Mouse (Mus musculus): Measurements from ENCODE around the gene Pdgfd.
"Not testable (repeated sequence)": the region's sequence is repeated elsewhere in the genome, so short reads cannot be mapped to it uniquely, and the experiment has no call there.

Pdgfd gene

DNA sequence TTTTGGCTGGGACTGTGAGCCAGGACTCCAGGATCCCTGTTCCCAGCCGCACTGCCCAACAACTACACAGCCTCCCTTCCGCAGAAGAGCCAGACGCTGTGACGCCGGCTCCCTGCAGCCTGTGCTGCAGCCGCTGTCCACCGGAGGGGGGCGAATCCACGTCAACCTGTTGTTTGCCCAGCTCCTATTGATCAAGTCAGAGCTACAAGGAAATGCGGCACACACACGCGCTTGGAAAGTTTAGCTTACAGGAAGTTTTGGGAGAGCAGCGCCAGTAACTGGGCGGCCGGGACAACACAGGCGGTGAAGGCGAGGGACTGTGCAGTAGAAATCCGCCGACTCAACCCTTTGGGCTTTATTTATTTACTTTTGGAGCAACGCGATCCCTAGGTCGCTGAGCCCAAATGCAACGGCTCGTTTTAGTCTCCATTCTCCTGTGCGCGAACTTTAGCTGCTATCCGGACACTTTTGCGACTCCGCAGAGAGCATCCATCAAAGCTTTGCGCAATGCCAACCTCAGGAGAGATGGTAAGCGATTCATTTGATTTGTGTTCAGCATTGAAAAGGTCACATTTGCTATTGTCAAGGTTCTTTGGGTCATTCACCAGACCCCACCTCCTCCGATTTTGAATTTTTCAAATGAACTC lies at the start of gene Pdgfd:
Pdgfd (plus strand) TSS at position 194 of the 647 bp plus-strand sequence.
- peak; percentile 71 to 74 for DNase-seq

DNA sequence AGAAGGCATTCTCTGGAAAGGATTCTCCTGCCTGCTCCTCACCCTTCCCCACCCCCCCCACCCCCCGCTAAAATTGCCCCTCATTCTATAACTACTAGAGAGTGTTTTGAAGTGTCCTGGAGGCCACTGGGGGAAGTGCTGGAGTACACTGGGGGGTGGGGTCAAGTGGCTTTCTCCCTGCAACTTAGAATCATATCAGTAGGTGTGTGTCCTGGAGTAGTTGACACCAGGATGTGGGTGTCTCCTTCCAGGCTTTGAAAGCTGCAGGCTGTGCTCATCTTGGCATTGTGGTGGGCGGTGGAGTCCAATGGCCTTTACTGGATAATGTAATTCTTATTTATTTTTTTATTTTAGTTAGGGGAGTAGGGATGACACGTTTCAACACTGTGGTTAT lies 651 bp downstream of the Pdgfd start:
- DNase-seq, result peak in 1 of 2 experiments; percentile 3

DNA sequence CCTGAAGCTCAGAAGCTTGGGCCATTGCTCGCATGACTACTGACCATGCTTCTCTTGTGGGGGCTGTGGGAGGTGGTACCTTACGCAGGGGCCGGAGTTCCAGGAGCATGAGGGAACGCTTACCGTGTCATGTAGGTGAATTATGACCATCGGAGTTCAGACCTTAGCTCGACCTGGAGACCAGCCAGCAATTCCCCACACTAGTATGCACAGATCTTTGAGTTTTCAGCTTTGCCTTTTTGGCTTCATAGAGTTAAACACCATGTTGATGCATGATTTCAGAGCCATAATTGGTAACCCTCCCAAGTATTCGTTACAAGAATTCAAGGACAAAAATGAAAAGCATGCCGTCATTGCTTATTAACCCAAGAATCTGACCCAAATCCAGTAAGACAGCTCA lies 2.6 kb downstream of the Pdgfd start:
- no peak for DNase-seq

DNA sequence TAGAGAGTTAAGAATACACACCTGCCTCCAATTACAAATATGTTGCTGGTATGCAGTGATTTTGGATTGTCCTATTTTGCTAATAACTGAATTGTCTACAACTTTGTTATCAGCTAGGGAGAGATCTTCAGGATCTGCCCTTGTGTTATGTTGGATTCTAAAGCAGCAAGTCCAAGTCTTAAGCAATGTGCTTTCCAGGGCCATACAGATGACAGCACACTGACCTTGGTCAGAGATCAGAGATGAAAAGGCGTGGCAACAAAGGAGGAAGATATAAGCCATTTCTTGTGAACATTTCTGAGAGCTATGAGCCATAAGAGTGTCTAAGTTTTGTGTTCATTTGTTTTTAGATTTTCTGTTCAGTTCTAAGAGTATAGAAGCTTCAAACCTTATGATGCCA lies 4.9 kb downstream of the Pdgfd start:
- DNase-seq, result no peak

DNA sequence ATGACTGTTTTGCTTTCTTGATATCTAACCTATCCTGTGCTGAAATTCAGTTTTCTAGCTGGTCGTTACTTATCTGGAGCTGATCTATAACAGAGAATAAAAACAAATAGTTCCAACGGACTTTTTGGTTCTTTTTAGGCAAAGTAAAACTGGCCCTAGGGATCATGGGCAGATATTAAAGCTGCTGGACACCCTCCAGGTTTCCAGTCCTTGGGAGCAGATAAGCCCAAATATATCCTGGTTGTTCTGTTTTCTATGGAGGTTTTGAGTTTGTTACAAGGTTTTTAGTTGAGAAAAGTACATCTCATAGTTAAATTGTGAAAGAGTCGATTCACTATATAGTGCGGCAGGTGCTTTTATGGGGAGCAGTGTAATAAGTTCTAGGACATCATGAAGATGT lies 7.3 kb downstream of the Pdgfd start:
- no peak for DNase-seq

DNA sequence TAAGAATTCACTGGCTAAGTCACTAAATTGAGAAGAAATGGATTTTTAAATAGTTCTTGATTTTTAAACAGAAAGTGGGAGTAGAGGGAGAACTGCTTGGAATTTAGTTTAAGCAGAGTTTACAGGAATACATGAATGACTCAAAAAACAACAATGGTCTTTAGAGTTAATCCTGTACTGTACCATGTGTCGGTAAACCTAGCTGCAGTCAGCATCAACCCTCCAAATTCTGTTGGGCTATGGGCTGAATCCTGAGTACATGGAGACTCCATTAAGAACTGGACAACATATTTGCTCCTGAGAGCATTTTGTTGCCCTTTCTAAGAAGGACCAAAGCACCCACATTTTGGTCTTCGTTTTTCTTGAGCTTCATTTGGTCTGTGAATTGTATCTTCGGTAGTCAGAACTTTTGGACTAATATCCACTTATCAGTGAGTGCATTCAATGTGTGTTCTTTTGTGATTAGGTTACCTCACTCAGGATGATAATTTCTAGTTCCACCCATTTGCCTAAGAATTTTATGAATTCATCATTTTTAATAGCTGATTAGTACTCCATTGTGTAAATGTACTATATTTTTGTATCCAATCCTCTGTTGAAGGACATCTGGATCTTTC lies 14.0 kb downstream of the Pdgfd start:
- DNase-seq, result no peak

DNA sequence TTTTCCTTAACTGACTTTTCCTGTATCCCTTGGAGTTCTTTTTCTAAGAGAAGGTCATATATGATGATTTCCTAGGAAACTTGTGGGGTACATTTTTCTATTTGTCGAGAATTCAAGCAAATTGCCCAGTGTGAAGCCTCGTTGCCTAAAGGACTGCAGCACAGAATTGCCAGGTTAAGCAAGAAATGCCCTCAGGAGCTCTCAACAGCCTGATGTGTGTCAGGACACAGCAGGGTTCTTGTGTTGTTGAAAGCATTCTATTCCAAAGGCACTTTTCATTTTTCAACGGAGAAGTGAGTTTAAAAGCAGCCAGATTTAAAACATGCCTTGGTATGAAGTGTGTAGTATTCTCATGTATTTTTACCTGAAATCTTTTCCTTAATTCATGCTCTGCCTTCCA lies 19.6 kb downstream of the Pdgfd start:
- no peak for DNase-seq

DNA sequence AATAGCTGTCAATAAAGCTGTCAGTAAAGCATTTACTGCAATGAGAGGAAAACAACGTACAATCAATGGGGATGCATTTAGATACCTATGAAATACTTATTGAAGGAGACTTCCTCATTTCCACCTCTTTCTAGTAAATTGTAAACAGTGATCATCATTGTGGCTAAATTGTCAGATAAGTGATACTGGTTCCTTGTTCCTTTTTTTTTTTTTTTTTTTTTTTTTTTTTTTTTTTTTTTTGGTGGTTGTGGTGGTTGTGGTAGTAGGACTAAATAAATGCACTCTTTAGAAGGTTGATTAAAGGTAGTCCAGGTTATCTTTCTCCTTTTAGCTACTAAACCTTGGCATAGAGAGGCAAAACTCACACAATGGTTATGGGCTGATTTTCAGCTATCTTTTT lies 25.0 kb downstream of the Pdgfd start:
- no peak for DNase-seq

DNA sequence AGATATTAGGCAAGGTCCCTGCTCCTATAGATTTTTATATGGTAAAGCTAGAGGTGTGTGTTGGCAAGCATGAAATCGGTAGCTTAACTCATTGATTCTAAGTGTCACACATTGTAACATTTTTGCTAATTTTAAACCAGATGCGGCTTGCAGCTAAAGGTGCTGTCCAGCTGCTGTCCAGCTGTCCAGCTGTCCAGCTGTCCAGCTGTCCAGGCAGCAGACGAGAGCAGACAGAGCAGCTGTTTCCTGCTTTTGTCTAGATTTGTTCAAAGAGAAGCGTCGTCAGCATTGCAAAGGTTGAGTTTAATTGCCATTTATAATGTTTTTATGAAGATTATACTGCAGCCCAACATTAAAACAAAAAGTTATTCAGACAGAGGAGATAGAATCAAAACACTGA lies 44.5 kb downstream of the Pdgfd start:
- DNase-seq, result no peak

DNA sequence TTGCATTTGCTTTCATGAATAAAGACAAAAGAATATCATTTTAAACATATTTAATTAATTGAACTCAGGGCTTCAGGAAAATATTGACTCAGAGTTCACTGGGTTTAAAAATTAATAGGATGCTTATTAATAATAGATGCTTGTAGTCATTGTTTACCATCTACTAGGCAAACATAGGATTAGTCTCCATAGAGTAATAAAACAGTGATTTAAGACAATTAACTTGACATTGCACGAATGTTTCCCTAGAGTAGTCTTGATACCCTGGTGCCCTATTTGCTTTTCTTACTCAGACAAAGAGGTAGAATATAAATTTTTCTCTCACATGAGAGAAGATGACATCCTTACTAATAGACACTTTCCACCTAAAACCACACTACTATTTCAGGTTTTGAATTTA lies 49.1 kb downstream of the Pdgfd start:
- DNase-seq, result no peak

DNA sequence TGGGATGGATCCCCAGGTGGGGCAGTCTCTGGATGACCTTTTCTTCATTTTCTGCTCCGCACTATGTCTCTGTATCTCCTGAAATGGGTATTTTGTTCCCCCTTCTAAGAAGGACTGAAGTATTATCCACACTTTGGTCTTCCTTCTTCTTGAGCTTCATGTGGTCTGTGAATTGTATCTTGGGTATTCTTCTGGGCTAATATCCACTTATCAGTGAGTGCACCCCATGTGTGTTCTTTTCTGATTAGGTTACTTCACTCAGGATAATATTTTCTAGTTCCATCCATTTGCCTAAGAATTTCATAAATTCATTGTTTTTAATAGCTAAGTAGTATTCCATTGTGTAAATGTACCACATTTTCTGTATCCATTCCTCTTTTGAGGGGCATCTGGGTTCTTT lies 67.6 kb downstream of the Pdgfd start:
- not testable (repeated sequence) for DNase-seq

DNA sequence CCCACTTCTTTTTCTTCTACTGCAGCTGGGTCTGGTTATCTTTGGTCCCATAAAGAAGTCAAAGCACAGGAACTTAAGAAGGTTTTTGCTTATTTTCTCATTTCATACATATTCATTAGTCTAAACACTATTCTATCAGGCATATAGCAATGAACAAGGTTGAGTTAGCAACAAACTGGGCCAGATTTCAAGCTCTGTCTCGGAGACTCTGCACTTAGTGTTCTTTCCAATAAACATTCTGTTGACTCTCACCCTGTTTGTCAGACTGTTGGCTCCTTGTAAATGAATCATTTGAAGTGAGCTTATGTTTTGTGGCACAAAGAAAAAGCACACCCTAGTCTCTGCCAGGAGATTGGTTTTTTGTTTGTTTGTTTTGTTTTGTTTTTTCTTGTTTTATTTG lies 81.9 kb downstream of the Pdgfd start:
- DNase-seq, result no peak

DNA sequence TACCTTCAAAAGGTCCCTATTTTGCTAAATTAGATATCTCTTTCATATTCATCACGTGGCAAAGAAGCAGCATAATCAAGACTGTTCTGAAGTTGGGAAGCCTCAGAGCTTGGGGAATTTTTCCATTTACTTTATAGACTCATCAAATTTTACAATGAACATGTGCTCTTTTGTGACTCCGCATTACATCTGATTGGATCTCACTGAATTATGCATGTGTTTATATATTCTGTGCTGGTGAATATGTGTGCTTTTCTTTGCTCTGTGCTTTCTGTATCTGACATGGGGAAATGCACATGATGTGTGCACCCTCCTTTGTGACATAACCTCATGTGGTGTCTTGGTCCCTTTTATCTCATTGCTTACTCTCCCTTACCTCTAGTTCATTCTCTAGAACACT lies 83.6 kb downstream of the Pdgfd start:
- DNase-seq, result no peak

DNA sequence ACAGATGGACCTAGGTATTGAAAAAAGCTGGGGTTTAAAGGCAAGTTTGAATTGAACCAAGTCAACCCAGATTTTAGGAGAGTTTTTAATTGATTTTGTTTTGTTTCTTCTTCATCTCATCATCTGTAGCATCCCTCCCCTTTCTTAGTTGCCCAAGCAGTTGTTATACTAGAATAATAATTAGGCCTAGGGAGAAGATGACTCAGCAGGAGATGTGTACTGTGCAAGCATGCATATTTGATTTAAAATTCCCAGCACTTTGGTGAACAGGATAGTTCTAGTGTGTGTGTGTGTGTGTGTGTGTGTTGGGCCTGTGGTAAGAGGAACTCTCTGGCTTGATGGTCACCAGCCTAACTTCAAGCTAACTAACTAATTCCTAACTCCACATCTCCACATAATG lies 88.7 kb downstream of the Pdgfd start:
- no peak for DNase-seq

DNA sequence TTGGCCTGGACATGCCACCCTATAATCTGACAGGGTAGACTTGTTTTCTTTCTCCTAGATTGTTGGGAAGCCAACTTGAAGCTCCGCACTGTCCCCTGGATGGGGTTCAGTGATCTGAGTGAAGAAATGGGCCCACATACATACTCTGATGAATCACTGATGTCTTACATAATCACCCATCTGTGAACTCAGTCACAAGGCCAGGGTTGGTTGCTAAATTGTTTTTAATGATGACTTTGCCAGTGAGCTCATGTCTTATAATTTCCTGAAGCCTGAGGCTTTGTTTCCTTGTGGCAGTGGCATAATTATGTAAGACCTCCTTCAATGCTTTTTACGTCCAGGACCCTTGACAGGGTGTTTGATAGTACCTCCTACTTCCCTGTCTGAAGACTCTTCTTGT lies 96.4 kb downstream of the Pdgfd start:
- no peak for DNase-seq

DNA sequence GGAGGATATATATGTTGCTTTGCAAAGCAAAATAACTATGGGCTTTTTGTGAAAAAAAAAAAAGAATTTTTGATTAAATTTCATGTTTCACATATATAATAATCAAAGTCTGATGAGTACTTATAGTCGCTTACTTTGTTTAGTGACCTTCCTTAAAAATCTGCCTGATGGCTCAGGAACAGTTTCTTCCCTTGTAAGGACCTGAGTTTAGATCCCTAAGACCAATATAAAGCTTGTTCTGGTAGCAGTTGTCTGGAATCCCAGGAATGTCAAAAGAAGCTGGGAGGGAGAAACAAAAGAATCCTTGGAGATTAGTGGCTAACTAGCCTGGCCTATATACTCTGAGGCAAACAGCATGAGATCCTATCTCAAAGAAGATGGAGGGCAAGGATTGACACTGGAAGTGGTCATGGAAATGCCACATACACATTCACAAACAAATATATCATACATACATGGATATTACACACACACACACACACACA lies 101.5 kb downstream of the Pdgfd start, which contains the start of gene Ddi1:
Ddi1 (minus strand) TSS at position 51 of the 485 bp plus-strand sequence.
- no peak for DNase-seq

DNA sequence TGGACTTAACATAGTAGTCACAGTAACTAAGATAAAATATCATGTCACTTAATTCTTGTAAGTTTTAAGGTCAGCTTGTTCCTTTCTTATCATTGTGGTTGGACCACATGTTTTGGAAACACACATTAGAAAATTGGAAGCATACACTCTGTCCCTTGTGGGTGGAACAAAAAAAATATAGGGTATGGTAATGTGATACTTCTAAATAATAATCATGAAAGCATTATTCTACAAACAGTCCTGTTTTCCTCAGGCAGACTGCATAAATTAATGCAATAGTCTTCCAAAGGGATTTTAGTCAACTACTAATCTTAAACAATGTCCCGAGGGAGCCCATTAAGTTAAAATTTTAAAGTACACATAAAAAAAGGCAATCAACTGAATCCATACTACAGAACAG lies 108.0 kb downstream of the Pdgfd start:
- no peak for DNase-seq

DNA sequence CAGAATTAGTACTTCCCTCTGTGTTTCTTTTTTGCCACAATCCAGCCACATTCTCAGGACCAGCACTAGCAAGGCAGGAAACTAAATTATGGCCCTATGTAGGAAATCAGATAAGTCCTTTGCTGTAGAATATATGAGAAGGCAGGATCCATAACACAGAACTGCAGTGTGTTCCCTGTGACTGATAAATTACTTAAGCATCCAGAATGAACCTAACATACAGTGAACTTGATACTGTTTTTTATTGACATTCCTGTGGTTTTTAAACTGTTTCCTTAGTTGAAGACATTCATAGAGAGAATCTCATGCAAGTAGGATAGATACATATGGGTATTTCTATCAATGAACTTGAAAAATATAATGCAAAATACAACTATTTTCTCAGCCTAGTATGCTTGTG lies 109.1 kb downstream of the Pdgfd start:
- no peak for DNase-seq

DNA sequence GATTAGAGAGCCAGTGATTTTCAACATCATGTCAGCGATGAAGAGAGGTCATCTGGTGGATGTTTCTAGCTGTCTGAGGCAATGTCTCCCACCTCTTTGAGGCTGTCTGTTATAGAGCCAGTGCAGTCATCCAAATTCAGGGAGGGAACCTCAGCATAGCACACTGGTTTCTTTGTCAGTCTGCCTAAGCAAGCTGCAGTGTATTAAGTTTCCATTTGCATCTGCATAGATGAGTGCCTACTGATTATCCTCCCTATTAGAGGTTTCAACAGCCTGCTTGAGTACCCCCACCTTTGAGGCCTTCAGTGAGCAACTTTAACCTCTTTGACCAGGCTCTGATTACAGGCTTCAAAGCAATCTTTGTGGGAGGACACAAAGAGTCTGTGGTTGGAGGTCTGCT lies 118.4 kb downstream of the Pdgfd start:
- no peak for DNase-seq

DNA sequence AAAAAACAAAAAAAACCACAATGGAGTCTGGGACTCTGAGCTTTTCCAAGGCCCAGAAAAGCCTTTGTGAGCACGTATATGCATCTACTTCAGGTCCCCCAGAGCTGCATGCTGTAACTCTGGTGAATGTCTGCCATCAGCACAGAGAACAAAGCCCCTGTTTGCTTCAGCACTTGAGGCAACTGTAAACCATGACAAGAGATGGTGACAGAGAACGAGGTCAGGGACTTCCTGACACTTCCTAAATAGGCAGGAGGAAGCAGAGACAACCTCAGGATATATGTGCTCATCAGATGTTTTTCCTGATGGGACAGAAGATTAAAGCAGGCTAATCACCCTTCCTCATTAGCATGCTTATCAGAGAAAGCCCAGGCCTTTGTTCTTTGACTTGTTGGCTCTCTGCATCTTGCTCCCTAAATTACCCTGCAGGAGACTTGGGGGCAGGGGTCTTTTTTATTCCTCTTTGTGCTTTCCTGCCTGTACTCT lies 120.9 kb downstream of the Pdgfd start:
- no peak for DNase-seq

DNA sequence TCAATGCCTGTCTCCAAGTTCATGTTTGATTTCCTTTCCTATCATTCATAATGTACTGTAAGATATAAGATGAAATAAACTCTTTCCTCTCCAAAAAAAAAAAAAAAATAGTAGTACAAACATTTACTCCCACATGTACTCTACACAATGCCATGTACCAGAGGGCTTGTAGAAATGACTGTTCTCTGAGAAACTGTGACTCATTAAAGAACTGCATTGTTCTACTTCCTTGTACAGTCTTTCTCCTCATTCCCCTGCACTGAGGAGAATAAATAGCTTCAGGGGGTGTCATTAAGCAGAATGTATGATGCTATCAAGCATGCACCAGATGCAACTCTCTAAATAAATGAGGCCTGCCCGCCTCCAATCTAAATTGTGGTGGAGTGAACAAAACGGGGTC lies 130.2 kb downstream of the Pdgfd start:
- no peak for DNase-seq

DNA sequence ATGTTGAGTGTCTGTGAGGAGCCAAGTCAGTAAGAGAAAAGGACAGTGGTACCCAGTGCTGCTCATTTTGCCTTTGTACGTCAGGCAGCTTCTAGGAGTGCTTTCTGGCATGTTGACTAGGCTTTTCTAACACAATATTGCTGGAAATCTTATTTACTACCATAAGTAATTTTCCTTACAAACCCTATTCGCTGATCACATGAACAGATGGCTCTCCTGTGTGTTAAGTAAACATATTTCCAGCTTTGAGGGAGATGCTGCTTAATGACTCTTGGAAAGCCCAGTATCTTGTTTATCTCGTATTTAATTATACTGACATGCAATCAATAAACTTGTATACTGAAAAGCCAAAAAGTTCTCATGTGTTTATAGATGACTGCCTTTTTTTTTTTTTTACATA lies 133.7 kb downstream of the Pdgfd start:
- DNase-seq, result no peak

DNA sequence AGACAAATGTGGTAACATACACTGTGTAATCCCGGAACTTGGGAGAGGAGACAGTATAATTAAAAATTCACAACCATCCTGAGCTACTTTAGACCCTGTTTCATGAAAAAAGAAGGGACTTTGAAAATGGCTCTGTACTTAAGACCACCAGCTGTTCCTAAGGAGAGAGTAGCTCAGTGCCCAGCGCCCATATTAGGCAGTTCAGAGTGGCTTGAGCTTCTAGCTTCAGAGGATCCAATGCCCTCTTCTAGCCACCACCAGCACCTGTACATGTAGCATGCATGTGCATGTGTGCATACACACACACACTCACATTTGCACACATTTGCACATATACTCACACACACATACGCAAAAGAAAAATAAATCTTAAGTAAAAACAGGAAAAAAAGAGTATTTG lies 136.2 kb downstream of the Pdgfd start:
- no peak for DNase-seq

DNA sequence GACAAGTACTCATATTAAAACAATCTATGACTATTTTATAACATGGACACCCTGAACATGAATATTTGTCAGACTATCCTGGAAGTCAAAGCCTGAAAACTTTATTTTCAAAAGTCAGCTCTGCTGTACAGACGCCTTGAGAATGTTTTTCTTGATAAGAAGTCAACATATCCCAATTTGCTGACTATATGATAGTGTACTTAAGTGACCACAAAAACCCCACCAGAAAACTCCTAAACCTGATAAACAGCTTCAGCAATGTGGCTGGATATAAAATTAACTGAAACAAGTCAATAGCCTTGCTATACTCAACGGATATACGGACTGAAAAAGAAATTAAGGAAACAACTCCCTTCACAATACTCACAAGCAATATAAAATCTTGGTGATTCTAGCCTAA lies 137.5 kb downstream of the Pdgfd start:
- no peak for DNase-seq

DNA sequence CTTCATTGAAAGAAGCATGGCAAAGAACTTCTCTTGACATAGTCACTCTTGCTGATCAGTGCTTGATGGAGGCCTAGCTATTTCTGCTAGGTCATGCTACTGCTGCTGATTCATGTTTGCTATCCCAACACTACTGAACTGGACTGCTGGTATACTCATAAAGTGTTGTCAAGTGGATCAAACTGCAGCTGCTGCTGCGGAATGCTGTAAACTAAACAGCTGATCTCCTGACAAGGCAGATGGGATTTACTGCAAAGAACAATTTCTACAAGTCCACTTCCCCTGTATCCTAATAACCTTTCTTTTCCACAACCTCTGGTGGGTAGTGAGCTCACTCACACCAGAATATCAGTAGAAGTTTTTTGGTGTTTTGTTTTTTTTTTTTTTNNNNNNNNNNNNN lies 148.7 kb downstream of the Pdgfd start:
- no peak for DNase-seq
